Mouse (Mus musculus) ES-Bruce4 (cell line): Measurements from ENCODE around the gene Fgfr2. TPM values are rescaled to one million over a fixed set of nuclear protein-coding genes. Genes with fewer than 3 reads are reported as not detected.

Experiments used
- H3K27ac ChIP-seq: 2 replicates; pipeline ENCODE4 v1.5.1; 2012; ENCODE audit warnings: low read length, inconsistent platforms; ENCODE audit not compliant: insufficient read depth
- H3K27me3 ChIP-seq: 2 replicates; pipeline ENCODE4 v1.6.1; 2012; ENCODE audit warnings: mild to moderate bottlenecking, low read length, inconsistent platforms; ENCODE audit not compliant: control insufficient read depth, poor library complexity, insufficient read depth, severe bottlenecking
- H3K36me3 ChIP-seq: 2 replicates; pipeline ENCODE4 v1.6.1; 2012; ENCODE audit warnings: inconsistent platforms, mild to moderate bottlenecking, low read length, moderate library complexity; ENCODE audit not compliant: control insufficient read depth, poor library complexity, insufficient read depth, severe bottlenecking
- H3K4me1 ChIP-seq: one replicate; pipeline ENCODE4 v1.8.1; 2011; ENCODE audit warnings: low read length; ENCODE audit not compliant: control insufficient read depth, insufficient read depth
- H3K4me3 ChIP-seq: 2 replicates; pipeline ENCODE4 v1.5.1; 2011; ENCODE audit warnings: low read depth, mild to moderate bottlenecking, low read length
- H3K9ac ChIP-seq: 2 replicates; pipeline ENCODE4 v1.6.1; 2012; ENCODE audit warnings: low read depth, mild to moderate bottlenecking, inconsistent platforms; ENCODE audit not compliant: poor library complexity, severe bottlenecking
- H3K9me3 ChIP-seq: replicated peaks from 2 replicates; pipeline ENCODE4 v1.6.1; 2012; ENCODE audit warnings: mild to moderate bottlenecking, low read length, inconsistent platforms; ENCODE audit not compliant: control insufficient read depth, poor library complexity, insufficient read depth, severe bottlenecking
- CTCF ChIP-seq: IDR thresholded peaks from one replicate; pipeline ENCODE4 v1.8.1; 2011; ENCODE audit warnings: low read depth, low read length
- EP300 ChIP-seq: IDR thresholded peaks from 2 replicates; pipeline ENCODE4 v1.6.1; 2011; ENCODE audit warnings: low read depth, low read length; ENCODE audit not compliant: insufficient read depth
- POLR2A ChIP-seq: IDR thresholded peaks from one replicate; pipeline ENCODE4 v1.8.1; 2011; ENCODE audit warnings: low read length; ENCODE audit not compliant: insufficient read depth
- polyA plus RNA-seq: library from polyadenylated mRNA; stranded (reverse); fragments of >200 nt; gene quantifications from 2 replicates; pipeline ENCODE4 v1.2.4, GENCODE M21; 2011; ENCODE audit warnings: low read depth; ENCODE audit not compliant: missing spikeins, insufficient read depth, insufficient read length

Fgfr2 gene
- polyA plus RNA-seq, 1 experiment: 34.8 TPM

DNA sequence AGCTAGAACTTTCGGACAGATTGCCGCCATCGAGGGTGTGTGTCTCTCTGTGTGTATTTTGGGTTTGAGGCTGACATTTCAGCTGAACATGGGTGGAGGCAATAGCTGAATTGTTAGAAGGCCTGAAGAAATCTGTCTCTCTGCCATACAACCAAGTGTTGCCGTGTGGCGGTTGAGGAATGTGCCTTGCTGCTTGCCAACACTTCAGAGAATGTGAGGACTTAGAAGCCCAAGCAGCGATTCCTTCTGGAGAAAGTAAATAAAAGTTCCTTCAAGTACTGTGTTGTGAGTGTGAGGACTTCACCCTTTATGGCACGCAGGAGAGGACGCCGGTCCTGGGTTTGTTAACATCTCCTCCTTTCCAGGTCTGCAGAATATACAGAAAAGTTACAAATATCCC, 2482.5 kb downstream of the Fgfr2 start:
- TF ChIP-seq POLR2A: no peak
- TF ChIP-seq EP300: no peak
- no peak for TF ChIP-seq CTCF
- no peak overlapping the region for H3K4me3 ChIP-seq
- no peaks in the 10 kb centered on the region for H3K9me3 ChIP-seq
- no peaks in the 10 kb centered on the region for H3K36me3 ChIP-seq
- H3K9ac ChIP-seq: no peak overlapping the region
- H3K27me3 ChIP-seq: no peaks in the 10 kb centered on the region
- H3K27ac ChIP-seq: no peak overlapping the region
- peaks cover 5% of the 10 kb centered on the region for H3K4me1 ChIP-seq

DNA sequence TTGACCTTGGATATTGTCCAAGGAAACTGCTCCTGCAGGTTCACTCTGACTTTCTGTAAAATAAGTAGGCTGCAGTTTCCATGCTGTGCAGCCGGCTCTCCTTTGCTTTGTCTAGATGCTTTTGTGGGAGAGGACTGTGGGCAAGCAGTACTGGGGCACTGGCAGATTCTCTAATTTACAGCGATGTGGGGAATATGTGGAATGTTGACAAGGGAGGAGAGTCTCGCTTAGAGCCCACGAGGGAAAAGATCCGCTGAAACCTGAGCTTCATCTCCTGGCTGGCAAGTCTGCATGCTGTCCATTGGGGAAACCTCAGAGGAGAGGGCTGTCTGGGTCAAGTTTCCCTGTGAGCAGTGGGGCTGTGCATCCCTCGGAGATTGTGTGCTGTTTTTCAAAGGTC, 2485.3 kb downstream of the Fgfr2 start:
- H3K27ac ChIP-seq: no peak overlapping the region
- no peak overlapping the region for H3K4me3 ChIP-seq
- H3K9me3 ChIP-seq: no peaks in the 10 kb centered on the region
- no peak for TF ChIP-seq EP300
- no peak for TF ChIP-seq CTCF
- no peak for TF ChIP-seq POLR2A
- no peaks in the 10 kb centered on the region for H3K36me3 ChIP-seq
- H3K4me1 ChIP-seq: no peaks in the 10 kb centered on the region
- H3K27me3 ChIP-seq: no peaks in the 10 kb centered on the region
- no peak overlapping the region for H3K9ac ChIP-seq

DNA sequence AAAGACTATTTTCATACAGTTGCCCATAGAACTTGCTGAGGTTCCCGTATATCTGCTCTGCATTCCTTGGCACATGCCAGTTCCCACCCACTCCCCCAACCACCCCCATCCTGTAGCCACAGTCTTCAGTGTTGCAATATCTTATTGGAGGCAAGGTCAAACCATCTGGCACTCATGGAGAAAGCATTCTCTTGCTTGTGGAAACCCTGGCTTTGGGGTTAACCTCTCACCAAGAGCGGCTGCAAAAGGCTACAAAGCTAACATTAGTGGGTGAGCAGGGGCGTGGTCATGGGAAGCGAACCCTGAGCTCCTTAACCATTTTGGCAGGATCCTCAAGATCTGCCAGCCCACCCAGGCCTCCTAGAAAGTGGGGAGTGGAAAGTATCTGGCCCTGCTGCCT, 2486.2 kb downstream of the Fgfr2 start:
- Histone ChIP-seq H3K9me3 (no peaks in the 10 kb centered on the region), H3K27ac (no peak overlapping the region), H3K9ac (no peak overlapping the region), H3K36me3 (no peaks in the 10 kb centered on the region), H3K4me3 (no peak overlapping the region), H3K27me3 (no peaks in the 10 kb centered on the region), H3K4me1 (no peaks in the 10 kb centered on the region)
- no peak for TF ChIP-seq CTCF
- no peak for TF ChIP-seq POLR2A
- TF ChIP-seq EP300: no peak

DNA sequence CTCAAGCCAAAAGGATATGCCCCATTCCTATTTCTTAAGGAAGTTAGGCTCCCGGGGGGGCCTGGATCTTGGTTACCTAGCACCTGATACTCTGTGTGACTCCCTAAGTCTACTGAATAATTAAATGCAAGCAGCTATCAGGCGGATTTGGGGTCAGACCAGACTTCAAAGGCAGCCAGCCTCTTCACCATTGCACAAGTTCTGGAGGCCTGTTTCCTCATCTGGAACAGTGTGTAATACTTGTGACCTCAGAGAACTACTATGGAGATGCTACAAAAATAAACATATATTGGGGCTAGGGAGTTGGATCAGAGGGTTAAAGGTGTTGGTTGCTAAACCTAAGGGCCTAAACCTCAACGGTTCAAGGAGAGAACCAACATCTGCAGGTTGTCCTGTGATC, 2486.9 kb downstream of the Fgfr2 start:
- no peak overlapping the region for H3K9ac ChIP-seq
- H3K27ac ChIP-seq: no peak overlapping the region
- H3K27me3 ChIP-seq: no peaks in the 10 kb centered on the region
- H3K4me3 ChIP-seq: no peak overlapping the region
- no peaks in the 10 kb centered on the region for H3K4me1 ChIP-seq
- H3K9me3 ChIP-seq: no peaks in the 10 kb centered on the region
- no peak for TF ChIP-seq EP300
- no peaks in the 10 kb centered on the region for H3K36me3 ChIP-seq

DNA sequence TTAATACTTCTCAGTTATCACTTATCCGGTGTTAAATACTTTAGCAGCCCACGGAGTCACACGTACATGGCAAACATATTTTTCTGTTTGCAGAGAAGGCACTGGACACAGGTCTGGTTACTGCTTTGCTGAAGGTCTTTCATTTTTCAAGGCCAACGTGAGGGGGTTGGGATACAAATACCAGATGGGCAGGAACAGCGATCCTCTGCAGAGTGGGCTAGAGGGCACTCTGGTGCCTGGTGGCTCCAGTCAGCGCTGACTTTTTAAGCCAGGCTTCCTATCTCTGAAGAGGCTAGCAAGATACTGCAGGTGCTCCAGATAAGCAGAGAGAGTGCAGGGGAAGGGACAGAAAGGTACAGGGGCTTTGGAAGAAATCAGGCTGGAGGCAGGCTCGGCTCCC, 2487.9 kb downstream of the Fgfr2 start:
- no peaks in the 10 kb centered on the region for H3K27me3 ChIP-seq
- no peaks in the 10 kb centered on the region for H3K9me3 ChIP-seq
- H3K4me1 ChIP-seq: no peaks in the 10 kb centered on the region
- no peaks in the 10 kb centered on the region for H3K36me3 ChIP-seq
- TF ChIP-seq CTCF (no peak), EP300 (no peak), POLR2A (no peak)
- H3K27ac ChIP-seq: no peak overlapping the region
- H3K4me3 ChIP-seq: no peak overlapping the region
- H3K9ac ChIP-seq: no peak overlapping the region

DNA sequence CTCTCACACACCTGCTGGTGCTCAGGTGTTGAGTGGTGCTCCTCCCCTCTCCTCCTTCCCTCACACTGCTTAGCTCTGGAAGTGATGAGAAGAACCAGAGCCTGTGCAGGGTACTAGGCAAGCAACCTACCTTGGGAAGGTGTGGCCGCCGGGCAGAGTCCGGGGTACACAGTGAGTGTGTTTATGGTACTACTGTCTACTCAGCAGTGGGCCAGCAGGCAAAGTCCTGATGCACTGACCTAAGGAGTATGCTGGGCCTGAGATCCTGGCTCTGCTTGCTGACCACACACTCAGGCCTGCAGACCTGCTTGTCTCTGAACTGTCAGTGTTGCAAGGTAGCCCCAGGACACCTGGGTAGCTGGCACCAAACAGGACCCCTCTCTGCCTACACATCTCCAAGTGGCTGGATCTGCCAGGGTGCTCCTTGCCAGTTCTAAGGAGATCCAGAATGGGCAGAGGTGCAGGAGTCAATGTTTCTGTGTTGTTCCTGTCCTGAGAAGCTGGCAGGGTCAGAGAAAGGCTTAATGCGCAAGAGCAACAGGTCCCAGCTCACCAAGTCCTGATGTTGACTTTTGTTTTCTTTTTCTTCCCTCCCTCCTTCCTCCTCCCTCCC, 2488.8 kb downstream of the Fgfr2 start:
- H3K9ac ChIP-seq: no peak overlapping the region
- no peaks in the 10 kb centered on the region for H3K27me3 ChIP-seq
- no peak for TF ChIP-seq EP300
- TF ChIP-seq CTCF: no peak
- no peak for TF ChIP-seq POLR2A
- H3K36me3 ChIP-seq: no peaks in the 10 kb centered on the region
- H3K4me3 ChIP-seq: no peak overlapping the region
- H3K4me1 ChIP-seq: no peaks in the 10 kb centered on the region
- no peak overlapping the region for H3K27ac ChIP-seq
- no peaks in the 10 kb centered on the region for H3K9me3 ChIP-seq
